In genomic region chr9:63849564-63850315, GRCm38 (mm10) we compare ENCODE assay signal across 13 mouse cellular contexts.
DNase-seq lines count a peak whose midpoint lies in the region; ATAC-seq and TF ChIP-seq lines count a peak whose summit lies in the region.
"Had no signal": no experiment of that assay in that cellular context is flagged by ENCODE, and none has a peak within 500 bp of the region (broad histone marks: within the 10 kb centered on the region; RNA-seq: fewer than 3 reads in every experiment).

No protein-coding gene starts in this region.

- no peaks in the 10 kb centered on the region for H3K27me3 ChIP-seq in heart, postnatal 0 days (ENCODE audit: control insufficient read depth, insufficient read depth, low read length)
- no peaks in the 10 kb centered on the region for H3K27me3 ChIP-seq in thymus, adult 2 months (ENCODE audit: control insufficient read depth, insufficient read depth, low read length)
- H3K27me3 ChIP-seq in forebrain, embryonic 12.5 days, result peaks cover 23% of the 10 kb centered on the region

- DNase-seq in heart, postnatal 0 days (ENCODE audit: low spot score), result no peak
- no peak for DNase-seq in heart, adult 9 months (ENCODE audit: low spot score in 2 of 2)
- no peak for DNase-seq in thymus, adult 2 months
- no peak for DNase-seq in thymus, postnatal 0 days (ENCODE audit: low spot score)
- peak; percentile 51 for DNase-seq in induced T-regulatory cell, adult 2 months (ENCODE audit: low read depth)
- no peak for DNase-seq in ovary, postnatal 36 days (ENCODE audit: low spot score)
- DNase-seq in spleen, adult 12 weeks (ENCODE audit: low spot score), result no peak
- DNase-seq: gastrocnemius, postnatal 25 days; right cerebral cortex, adult 18-20 months had no signal

- no peak overlapping the region for H3K4me2 ChIP-seq in heart, postnatal 0 days (ENCODE audit: low read depth, low read length)
- H3K4me2 ChIP-seq in forebrain, embryonic 12.5 days, result no peak overlapping the region
- H3K4me2 ChIP-seq: embryonic facial prominence, embryonic 15.5 days; limb, embryonic 13.5 days had no signal

- no peaks in the 10 kb centered on the region for H3K9me3 ChIP-seq in heart, postnatal 0 days (replicated peaks; ENCODE audit: control insufficient read depth, low read length)
- no peaks in the 10 kb centered on the region for H3K9me3 ChIP-seq in forebrain, embryonic 12.5 days
- H3K9me3 ChIP-seq: embryonic facial prominence, embryonic 15.5 days; limb, embryonic 13.5 days had no signal

- H3K36me3 ChIP-seq in heart, postnatal 0 days (replicated peaks; ENCODE audit: control insufficient read depth, insufficient read depth, low read length), result no peaks in the 10 kb centered on the region
- H3K36me3 ChIP-seq in thymus, adult 2 months (ENCODE audit: control insufficient read depth, insufficient read depth, low read length), result no peaks in the 10 kb centered on the region
- H3K36me3 ChIP-seq in forebrain, embryonic 12.5 days (replicated peaks), result no peaks in the 10 kb centered on the region
- H3K36me3 ChIP-seq: embryonic facial prominence, embryonic 15.5 days; limb, embryonic 13.5 days had no signal

- TF ChIP-seq POLR2A in thymus, adult 2 months (IDR thresholded peaks at IDR 0.05; ENCODE audit: control insufficient read depth, extremely low read depth, insufficient read depth, low read length, poor library complexity), result no peak

- H3K9ac ChIP-seq in heart, postnatal 0 days (replicated peaks; ENCODE audit: low read depth, low read length), result no peak overlapping the region
- no peak overlapping the region for H3K9ac ChIP-seq in forebrain, embryonic 12.5 days
- H3K9ac ChIP-seq: embryonic facial prominence, embryonic 15.5 days; limb, embryonic 13.5 days had no signal

- TF ChIP-seq CTCF in heart, postnatal 0 days (IDR thresholded peaks at IDR 0.05; ENCODE audit: low read depth), result peak; percentile 23; the same call in 1 of the 2 replicates
- TF ChIP-seq CTCF in thymus, adult 2 months (IDR thresholded peaks at IDR 0.05; ENCODE audit: borderline replicate concordance, control insufficient read depth, extremely low read depth, insufficient read depth, low read length, poor library complexity), result peak; percentile 26; the same call in 1 of the 2 replicates

- WGBS in heart, postnatal 0 days, result 78% methylated on average over 12 of the region's 12 CpGs
- 91% methylated on average over 12 of the region's 12 CpGs for WGBS in thymus, adult 2 months
- 75% methylated on average over 12 of the region's 12 CpGs for WGBS in forebrain, embryonic 12.5 days

- ATAC-seq in heart, postnatal 0 days (ENCODE audit: insufficient read depth, low read depth), result no peak
- ATAC-seq in forebrain, embryonic 12.5 days (ENCODE audit: low FRiP score), result no peak
- ATAC-seq: inflammation-experienced regulatory T-cells, adult 6 months had no signal

- no peaks in the 10 kb centered on the region for H3K4me1 ChIP-seq in heart, postnatal 0 days (ENCODE audit: control insufficient read depth, insufficient read depth)
- H3K4me1 ChIP-seq in thymus, adult 2 months (replicated peaks; ENCODE audit: control insufficient read depth, insufficient read depth, low read length), result 0 out of 2 replicates have a peak, but pooled peaks cover 3% of the 10 kb centered on the region
- peaks cover 2% of the 10 kb centered on the region; the same call in 1 of the 2 replicates for H3K4me1 ChIP-seq in forebrain, embryonic 12.5 days
- H3K4me1 ChIP-seq: limb, embryonic 13.5 days had no signal

- no peak overlapping the region for H3K27ac ChIP-seq in heart, postnatal 0 days (ENCODE audit: low read depth)
- H3K27ac ChIP-seq in thymus, adult 2 months (ENCODE audit: control insufficient read depth, insufficient read depth, low read length), result no peak overlapping the region
- no peak overlapping the region for H3K27ac ChIP-seq in forebrain, embryonic 12.5 days
- H3K27ac ChIP-seq: embryonic facial prominence, embryonic 15.5 days; limb, embryonic 13.5 days had no signal

- H3K4me3 ChIP-seq in heart, postnatal 0 days (ENCODE audit: low read depth, low read length), result no peak overlapping the region
- H3K4me3 ChIP-seq in thymus, adult 2 months (ENCODE audit: control insufficient read depth, insufficient read depth, low read length), result no peak overlapping the region
- H3K4me3 ChIP-seq in forebrain, embryonic 12.5 days (replicated peaks), result no peak overlapping the region
- H3K4me3 ChIP-seq: embryonic facial prominence, embryonic 15.5 days; limb, embryonic 13.5 days had no signal

- TF ChIP-seq EP300 in heart, postnatal 0 days (IDR thresholded peaks at IDR 0.05; ENCODE audit: low read depth), result no peak
